Mouse (Mus musculus) embryonic fibroblast, embryonic 13.5 days (primary cell): ENCODE measurements around the gene Arf3.

Source experiments
- CTCF ChIP-seq: IDR thresholded peaks from 2 replicates; pipeline ENCODE4 v1.5.1; 2011; ENCODE audit warnings: mild to moderate bottlenecking, control low read depth, low read length, moderate library complexity, borderline replicate concordance; ENCODE audit not compliant: insufficient read depth
- POLR2A ChIP-seq: IDR thresholded peaks from 2 replicates; pipeline ENCODE4 v1.6.1; 2011; ENCODE audit warnings: low read depth, mild to moderate bottlenecking, control low read depth, low read length, moderate library complexity

GRCm38 (mm10) chr15:98774096-98774495, 11.1 kb upstream of the Arf3 start:
- TF ChIP-seq POLR2A (no peak), CTCF (no peak)
